Mouse (Mus musculus) kidney, adult 2 months (tissue): Measurements from ENCODE around the gene Uspl1.

Experiments used
- CTCF ChIP-seq: fragments of 200-500 bp; conservative IDR thresholded peaks from 2 replicates; pipeline ENCODE4 v1.5.1; 2011; ENCODE audit warnings: low read depth, mild to moderate bottlenecking, control low read depth, low read length, moderate library complexity, mixed read lengths; ENCODE audit not compliant: insufficient read depth, insufficient read length
- POLR2A ChIP-seq: fragments of 200-500 bp; IDR thresholded peaks from one replicate; pipeline ENCODE4 v1.6.1; 2011; ENCODE audit warnings: low read depth, low read length, control low read depth

DNA sequence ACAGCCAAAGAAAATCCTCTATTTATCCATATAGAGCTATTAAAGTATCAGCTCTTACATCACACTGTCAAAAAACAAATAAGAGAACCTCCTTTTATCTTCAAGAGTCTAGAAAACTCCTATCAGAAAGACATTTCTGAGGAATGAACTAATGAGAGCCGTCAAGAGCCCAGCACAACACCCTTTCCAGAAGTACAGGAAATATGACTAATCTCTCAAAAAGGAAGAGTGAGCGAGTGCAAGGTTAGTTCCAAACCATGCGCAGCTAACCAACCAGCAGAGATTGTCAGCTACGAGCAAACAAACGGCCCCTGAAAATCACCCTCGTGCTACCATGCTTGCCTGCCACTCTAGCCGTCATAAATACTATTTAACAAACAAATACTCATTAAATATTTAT lies 21.3 kb upstream of the Uspl1 start:
- no peak for TF ChIP-seq POLR2A
- TF ChIP-seq CTCF, result no peak
